Comparison of ENCODE assay signal across 34 mouse cellular contexts in the genomic region with DNA sequence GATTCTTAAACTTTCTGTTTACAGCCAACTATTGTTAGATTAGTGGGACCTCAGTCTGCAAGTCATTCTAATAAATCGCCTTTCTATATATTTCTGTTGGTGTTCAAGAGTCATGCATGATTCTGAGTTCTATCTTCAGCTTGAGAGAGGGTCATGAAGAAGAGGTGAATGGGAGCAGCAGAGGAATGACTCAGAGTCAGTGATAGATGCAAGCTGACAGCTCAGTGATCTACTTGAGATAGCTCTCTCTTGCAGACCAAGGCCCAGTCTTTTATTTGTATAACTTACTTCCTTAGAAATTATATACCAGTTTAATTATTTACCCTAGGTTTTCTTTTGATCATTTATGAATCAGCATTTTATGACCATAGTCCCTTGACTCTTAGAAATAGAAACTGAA. TPM values are rescaled to one million over a fixed set of nuclear protein-coding genes. Genes with fewer than 3 reads are reported as not detected.
DNase-seq lines count a peak whose midpoint lies in the region; ATAC-seq and TF ChIP-seq lines count a peak whose summit lies in the region.
"Had no signal": no experiment of that assay in that cellular context is flagged by ENCODE, and none has a peak within 500 bp of the region (broad histone marks: within the 10 kb centered on the region; RNA-seq: fewer than 3 reads in every experiment).

No protein-coding gene starts in this region.

- ATAC-seq in liver, embryonic 11.5 days (replicated peaks; ENCODE audit: low FRiP score) = peak; percentile 52; the same call in 1 of the 2 replicates
- peak; percentile 56 for ATAC-seq in erythroblast, adult 5-6 weeks (replicated peaks; ENCODE audit: low FRiP score, poor library complexity, severe bottlenecking)
- ATAC-seq in liver, embryonic 14.5 days (ENCODE audit: insufficient read depth) = peak; percentile 44; the same call in 1 of the 2 replicates
- no peak for ATAC-seq in cerebellum, adult (ENCODE audit: insufficient number of reproducible peaks, low FRiP score, low TSS enrichment)
- ATAC-seq in CD4-positive, CD25-positive, alpha-beta regulatory T cell, adult 4 months = no peak
- ATAC-seq: activated CD4-positive, CD25-positive, alpha-beta regulatory T cell, adult 4 months; forebrain, embryonic 13.5 days; hindbrain, postnatal 0 days had no signal

- no peak overlapping the region for H3K9ac ChIP-seq in liver, embryonic 11.5 days (ENCODE audit: low read depth, low read length)
- H3K9ac ChIP-seq in liver, embryonic 14.5 days (replicated peaks) = peak overlapping the region; percentile 31
- H3K9ac ChIP-seq: embryonic facial prominence, embryonic 12.5 days; forebrain, embryonic 13.5 days; hindbrain, embryonic 12.5 days; kidney, embryonic 15.5 days; lung, embryonic 14.5 days; midbrain, embryonic 12.5 days; neural tube, embryonic 13.5 days had no signal

- TF ChIP-seq CTCF in liver, embryonic 14.5 days (IDR thresholded peaks at IDR 0.05; ENCODE audit: low read depth) = no peak
- no peak for TF ChIP-seq CTCF in small intestine, adult 2 months (IDR thresholded peaks at IDR 0.05; ENCODE audit: extremely low read depth, insufficient read length, insufficient replicate concordance, low read depth, low read length)

- H3K9me3 ChIP-seq in liver, embryonic 11.5 days (ENCODE audit: control insufficient read depth, low read length) = peaks cover 5% of the 10 kb centered on the region; the same call in 1 of the 2 replicates
- no peaks in the 10 kb centered on the region; the same call in 1 of the 2 replicates for H3K9me3 ChIP-seq in liver, embryonic 14.5 days (ENCODE audit: control insufficient read depth, low read length)
- H3K9me3 ChIP-seq: embryonic facial prominence, embryonic 12.5 days had no signal

- 58% methylated on average over 1 of the region's 1 CpGs for WGBS in liver, embryonic 11.5 days
- WGBS in liver, embryonic 14.5 days (ENCODE audit: insufficient replicate concordance) = 39% methylated on average over 1 of the region's 1 CpGs
- 55% methylated on average over 1 of the region's 1 CpGs for WGBS in small intestine, adult 2 months

- H3K27ac ChIP-seq in liver, embryonic 11.5 days (ENCODE audit: low read depth, low read length) = peak overlapping the region; percentile 63
- peak overlapping the region; percentile 97 for H3K27ac ChIP-seq in liver, embryonic 14.5 days
- peak overlapping the region; percentile 33; the same call in 1 of the 2 replicates for H3K27ac ChIP-seq in small intestine, adult 2 months (ENCODE audit: insufficient read depth, low read depth, low read length)
- H3K27ac ChIP-seq: embryonic facial prominence, embryonic 12.5 days; forebrain, embryonic 13.5 days; hindbrain, embryonic 12.5 days; hindbrain, postnatal 0 days; kidney, embryonic 15.5 days; layer of hippocampus, adult 2 months; midbrain, embryonic 12.5 days; neural tube, embryonic 13.5 days had no signal

- H3K36me3 ChIP-seq in liver, embryonic 11.5 days (ENCODE audit: control insufficient read depth, insufficient read depth, low read length) = no peaks in the 10 kb centered on the region
- H3K36me3 ChIP-seq in liver, embryonic 14.5 days (replicated peaks; ENCODE audit: control insufficient read depth, insufficient read depth, low read depth) = no peaks in the 10 kb centered on the region
- 0 out of 2 replicates have a peak, but pooled peaks cover 2% of the 10 kb centered on the region for H3K36me3 ChIP-seq in small intestine, adult 2 months (ENCODE audit: control insufficient read depth, insufficient read depth, low read length)
- H3K36me3 ChIP-seq: embryonic facial prominence, embryonic 12.5 days; hindbrain, embryonic 12.5 days; kidney, embryonic 15.5 days; midbrain, embryonic 12.5 days; neural tube, embryonic 13.5 days had no signal

- DNase-seq in liver, embryonic 11.5 days (ENCODE audit: low spot score) = no peak
- no peak for DNase-seq in liver
- peak in 1 of 3 experiments; percentile 22 for DNase-seq in liver, embryonic 14.5 days (ENCODE audit: low read depth in 3 of 3, low spot score in 3 of 3)
- no peak for DNase-seq in yolk sac, embryonic 10.5 days (ENCODE audit: low spot score)
- DNase-seq: adrenal gland, adult 2 months; adrenal gland, postnatal 36 days; cerebellum, adult 11 months; cerebellum, adult 9-10 months; cerebellum, postnatal 36 days; gastrocnemius, postnatal 36 days; heart, adult 18-20 months; heart, postnatal 36 days; kidney, adult 18-20 months; kidney, postnatal 36 days; left cerebral cortex, postnatal 4 days; lung, embryonic 14.5 days; lung, postnatal 14 days; right cerebral cortex, postnatal 4 days; thymus, adult 2 months; thymus, postnatal 36 days had no signal

- peaks cover 2% of the 10 kb centered on the region for H3K4me1 ChIP-seq in liver, embryonic 11.5 days (replicated peaks; ENCODE audit: control insufficient read depth, insufficient read depth, low read length)
- H3K4me1 ChIP-seq in liver, embryonic 14.5 days (replicated peaks; ENCODE audit: control insufficient read depth in 2 of 2, insufficient read depth in 2 of 2, low read length in 1 of 2) = peaks cover 20 to 29% of the 10 kb centered on the region in 2 experiments
- 0 out of 2 replicates have a peak, but pooled peaks cover 2% of the 10 kb centered on the region for H3K4me1 ChIP-seq in small intestine, adult 2 months (ENCODE audit: control insufficient read depth, insufficient read depth, insufficient read length, low read length)
- H3K4me1 ChIP-seq: embryonic facial prominence, embryonic 12.5 days; forebrain, embryonic 13.5 days; hindbrain, embryonic 12.5 days; kidney, embryonic 15.5 days; midbrain, embryonic 12.5 days; neural tube, embryonic 13.5 days had no signal

- H3K4me3 ChIP-seq in liver, embryonic 11.5 days (ENCODE audit: low read depth, low read length) = no peak overlapping the region
- no peak overlapping the region for H3K4me3 ChIP-seq in liver, embryonic 14.5 days (ENCODE audit: insufficient read depth in 1 of 2, low read depth in 2 of 2, low read length in 2 of 2)
- no peak overlapping the region for H3K4me3 ChIP-seq in small intestine, adult 2 months (ENCODE audit: low read depth, low read length)
- H3K4me3 ChIP-seq: embryonic facial prominence, embryonic 12.5 days; forebrain, embryonic 13.5 days; hindbrain, embryonic 12.5 days; kidney, embryonic 15.5 days; layer of hippocampus, adult 2 months; midbrain, embryonic 12.5 days; neural tube, embryonic 13.5 days had no signal

- no peak for TF ChIP-seq EP300 in liver, embryonic 14.5 days (IDR thresholded peaks at IDR 0.05; ENCODE audit: low read depth)

- no peak for TF ChIP-seq POLR2A in small intestine, adult 2 months (IDR thresholded peaks at IDR 0.05; ENCODE audit: low read depth, low read length)

- H3K27me3 ChIP-seq in liver, embryonic 11.5 days (replicated peaks; ENCODE audit: control insufficient read depth, insufficient read depth, low read length) = no peaks in the 10 kb centered on the region
- H3K27me3 ChIP-seq in liver, embryonic 14.5 days (ENCODE audit: control insufficient read depth, insufficient read depth, low read length) = no peaks in the 10 kb centered on the region
- no peaks in the 10 kb centered on the region for H3K27me3 ChIP-seq in small intestine, adult 2 months (ENCODE audit: control insufficient read depth, insufficient read depth, low read length)
- H3K27me3 ChIP-seq: embryonic facial prominence, embryonic 12.5 days; forebrain, embryonic 13.5 days; hindbrain, embryonic 12.5 days; kidney, embryonic 15.5 days; midbrain, embryonic 12.5 days; neural tube, embryonic 13.5 days had no signal

- no peak overlapping the region; the same call in 1 of the 2 replicates for H3K4me2 ChIP-seq in liver, embryonic 11.5 days
- peak overlapping the region; percentile 56 for H3K4me2 ChIP-seq in liver, embryonic 14.5 days (ENCODE audit: low read depth)
- H3K4me2 ChIP-seq: embryonic facial prominence, embryonic 12.5 days; forebrain, embryonic 13.5 days; heart, embryonic 11.5 days; hindbrain, embryonic 12.5 days; kidney, embryonic 15.5 days; lung, embryonic 14.5 days; midbrain, embryonic 12.5 days; neural tube, embryonic 13.5 days had no signal

RNA-seq across cellular contexts. Expression of a gene that starts 30.3 kb away (rescaled TPM):
- polyA plus RNA-seq in liver, embryonic 11.5 days (2014; fragmentation: Nextera tagmentation; extraction: Ambion mirVana) = 37.7 and 37.8 TPM in 2 replicates
- 232 and 275 TPM in 2 replicates for total RNA-seq in erythroblast, adult 5-6 weeks (2015; ENCODE audit: low replicate concordance)
- total RNA-seq in erythroblast, adult 5-6 weeks (2017; ENCODE audit: low replicate concordance) = 271 and 321 TPM in 2 replicates
- polyA plus RNA-seq in liver, embryonic 14.5 days (2012; rRNA removed) = 3.2 and 5.0 TPM in 2 replicates
- 22.3 and 23.6 TPM in 2 replicates for polyA plus RNA-seq in liver, embryonic 14.5 days (2014; fragmentation: Nextera tagmentation; extraction: Ambion mirVana)
- polyA plus RNA-seq in small intestine, adult 2 months (2012; rRNA removed) = 4.0 and 12.6 TPM in 2 replicates
- polyA plus RNA-seq in CD4-positive, CD25-positive, alpha-beta regulatory T cell, adult 4 months (2017; shearing (Covaris generic)) = 100 to 1,000 TPM; 268 to 366 TPM

Comparison
In these comparisons a context has a peak if more than half of its experiments do, and no peak if none do; other contexts are left out.
1. ATAC-seq: peak in liver, embryonic 11.5 days (single experiment), erythroblast, adult 5-6 weeks (single experiment) and liver, embryonic 14.5 days (single experiment); none in cerebellum, adult (single experiment) and CD4-positive, CD25-positive, alpha-beta regulatory T cell, adult 4 months (single experiment).
2. H3K27ac ChIP-seq: peak in every context shown above with its lines; median percentile 97 in liver, embryonic 14.5 days; 63 in liver, embryonic 11.5 days; 33 in small intestine, adult 2 months.